Mouse (Mus musculus) spleen, postnatal 4 days (tissue): ENCODE data around the gene Gpr82.
A peak's percentile ranks its signal among the peaks of the same experiment; 100 is the strongest.

Experiments
- DNase-seq, 2 experiments: peaks; one replicate each; pipeline ENCODE4 v3.0.0; 2022; ENCODE audit warnings: low spot score in 2 of 2

Gene Gpr82

GRCm38 (mm10) chrX:13661063-13661462 lies at the start of gene Gpr82:
Gene Gpr82, plus strand, starts transcription at chrX:13661363.
- DNase-seq: no peak

DNA sequence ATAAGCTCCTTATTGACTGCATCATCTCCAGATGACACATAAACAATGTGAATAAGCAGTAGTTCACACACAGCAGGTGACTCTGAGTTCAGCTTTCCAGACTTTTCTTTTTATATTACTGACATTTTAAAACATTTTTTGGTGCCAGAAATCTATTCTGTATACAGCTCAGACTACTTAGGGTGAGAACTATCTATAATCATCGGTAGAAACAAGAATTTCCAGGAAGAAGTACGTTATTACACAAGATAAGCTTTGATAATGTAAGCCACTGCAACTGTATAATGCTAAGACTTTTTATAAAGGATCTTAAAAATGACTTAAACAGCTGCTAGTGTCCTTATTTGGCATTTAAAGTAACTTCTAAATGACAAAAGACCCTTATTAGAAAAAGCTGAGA lies 49.0 kb upstream of the Gpr82 start:
- no peak for DNase-seq

- no peak for DNase-seq
Measured at GRCm38 (mm10) chrX:13616726-13617125, 44.4 kb upstream of the Gpr82 start.

DNA sequence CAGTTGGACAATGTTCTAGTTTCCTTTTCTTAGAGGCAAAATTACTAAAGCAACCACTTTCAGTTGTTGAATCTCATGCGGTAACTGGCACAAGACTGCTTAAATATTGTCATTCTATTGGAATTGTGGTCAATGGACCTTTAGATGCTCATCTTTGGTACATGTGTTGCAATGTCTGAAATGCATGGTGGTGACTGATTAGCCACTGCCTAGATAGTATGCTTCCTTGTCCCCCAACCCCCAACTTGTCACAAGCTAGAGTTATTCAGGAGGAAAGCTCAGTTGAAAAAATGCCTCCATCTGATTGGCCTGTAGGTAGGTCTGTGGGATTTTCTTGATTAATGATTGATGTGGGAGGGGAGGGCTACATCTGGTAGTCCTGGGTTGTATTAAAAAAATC lies 43.9 kb upstream of the Gpr82 start:
- DNase-seq: no peak

DNA sequence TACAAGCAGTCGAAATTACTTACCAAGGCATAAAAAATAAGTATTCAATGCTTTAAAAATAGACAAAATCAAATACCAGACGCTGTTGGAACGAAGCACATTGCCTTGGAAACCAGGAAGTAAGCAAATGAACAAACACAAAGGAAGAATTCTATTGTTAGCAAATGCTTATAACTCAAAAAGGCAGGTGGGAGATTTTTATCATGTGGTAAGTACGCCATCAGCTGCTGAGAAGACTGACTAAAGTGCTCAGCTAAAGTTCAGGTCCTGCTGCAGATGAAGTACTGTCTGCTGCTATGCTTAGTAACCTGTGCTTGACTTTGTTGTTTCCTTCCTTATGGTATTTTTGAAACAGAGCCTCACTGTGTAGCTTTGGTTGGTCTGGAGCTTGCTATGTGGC lies 42.7 kb upstream of the Gpr82 start:
- no peak for DNase-seq

GRCm38 (mm10) chrX:13621473-13621872 lies 39.7 kb upstream of the Gpr82 start:
- no peak for DNase-seq

GRCm38 (mm10) chrX:13622654-13623053 lies 38.5 kb upstream of the Gpr82 start:
- DNase-seq: no peak

DNA sequence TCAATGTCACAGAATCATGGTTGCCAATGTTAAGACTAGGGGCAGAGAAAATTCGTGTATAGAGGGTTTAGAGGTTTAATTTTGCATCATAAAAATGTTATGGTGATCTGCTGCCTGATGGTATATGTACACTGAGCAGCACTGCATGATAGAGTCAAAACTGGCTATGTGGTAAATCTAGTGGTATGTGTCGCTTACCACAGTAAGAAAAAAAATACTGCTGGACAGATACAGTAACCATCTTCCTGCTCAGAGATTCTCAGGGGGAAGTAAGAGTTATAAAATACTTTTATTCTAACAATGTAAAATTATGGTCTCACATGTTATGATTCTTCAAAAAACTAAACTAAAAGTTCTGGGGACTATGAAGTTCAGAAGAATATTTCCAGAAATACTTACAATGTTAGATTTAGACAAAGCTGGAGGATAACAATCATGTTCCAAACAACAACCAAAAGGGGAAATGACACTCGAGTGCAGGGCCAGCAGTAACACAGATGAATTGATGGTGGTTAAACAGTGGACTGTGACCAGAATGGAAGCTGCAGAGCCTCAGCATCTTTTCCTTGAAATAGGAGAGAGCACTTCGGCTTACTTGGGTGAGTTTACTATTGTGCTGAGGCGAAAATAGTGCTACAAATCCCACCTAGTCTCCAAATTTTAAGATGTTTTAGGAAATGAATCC lies 29.4 kb upstream of the Gpr82 start, which contains the start of gene Gpr34:
Gpr34 (plus strand) TSS at position 491 of the 685 bp plus-strand sequence.
- DNase-seq: no peak

GRCm38 (mm10) chrX:13636398-13636797 lies 24.8 kb upstream of the Gpr82 start:
- no peak for DNase-seq

DNA sequence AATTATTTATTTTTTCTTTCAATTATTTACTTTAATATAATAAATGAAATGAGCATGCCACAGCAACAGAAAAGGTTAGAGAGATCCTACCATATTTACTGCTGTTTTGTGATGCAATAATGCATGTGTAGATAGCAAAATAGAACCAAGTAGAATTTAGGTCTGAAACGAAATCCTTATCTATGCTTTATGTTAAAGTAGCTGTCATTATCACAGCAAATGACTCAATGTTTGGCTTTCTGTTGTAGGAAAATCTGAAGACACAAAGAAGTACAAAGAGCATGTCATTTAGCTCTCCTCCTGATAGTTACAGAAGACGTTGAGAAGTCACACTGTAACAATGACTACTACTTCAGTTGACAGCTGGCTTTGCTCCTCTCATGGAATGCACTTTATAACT lies 22.3 kb upstream of the Gpr82 start:
- DNase-seq: no peak

GRCm38 (mm10) chrX:13651889-13652288 lies 9.3 kb upstream of the Gpr82 start:
- no peak for DNase-seq

GRCm38 (mm10) chrX:13652291-13652690 lies 8.9 kb upstream of the Gpr82 start:
- DNase-seq: no peak

DNA sequence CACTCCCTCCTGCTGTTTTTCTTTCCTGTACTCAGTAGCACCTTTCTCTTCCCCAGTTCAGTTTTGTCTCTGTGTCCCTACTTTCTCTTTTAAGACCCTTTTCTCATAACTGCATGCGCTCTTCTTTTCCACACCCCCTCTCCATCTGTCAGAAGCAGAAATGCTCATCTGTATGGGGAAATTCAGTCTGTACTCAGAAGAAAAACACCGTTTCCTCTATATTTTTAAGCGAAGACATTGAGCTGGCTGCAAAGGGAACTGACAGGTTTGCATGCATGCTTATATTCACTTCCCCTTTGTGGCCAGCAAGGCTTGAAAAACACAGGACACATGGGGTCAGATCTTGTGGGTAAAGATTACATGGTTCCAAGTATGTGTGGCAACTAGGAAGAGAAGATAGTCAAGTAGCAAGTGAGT lies 6.2 kb upstream of the Gpr82 start:
- DNase-seq: peak in 1 of 2 experiments; percentile 13

- no peak for DNase-seq
Measured at GRCm38 (mm10) chrX:13655906-13656305, 5.3 kb upstream of the Gpr82 start.

DNA sequence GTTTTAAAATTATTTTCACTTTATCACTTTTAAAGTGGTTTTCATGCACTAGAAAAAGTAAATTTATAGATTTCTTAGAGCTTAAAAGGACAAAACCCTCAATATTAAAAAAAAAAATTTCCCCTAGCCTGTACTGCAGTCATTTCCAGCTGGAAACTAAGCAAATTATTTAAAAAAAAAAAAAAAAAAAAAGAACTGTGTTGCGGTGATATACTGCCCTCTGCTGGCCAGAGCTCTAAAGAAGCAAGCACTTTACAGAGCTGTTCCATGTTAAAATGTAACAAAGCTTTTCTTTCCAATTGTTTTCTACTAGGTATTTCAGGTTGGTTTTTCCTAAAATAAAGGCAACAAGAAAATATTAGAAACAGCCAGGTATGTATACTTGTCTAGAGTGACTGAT lies 4.4 kb upstream of the Gpr82 start:
- peak; percentile 52 to 80 for DNase-seq

GRCm38 (mm10) chrX:13658616-13659140 lies 2.5 kb upstream of the Gpr82 start:
- no peak for DNase-seq

GRCm38 (mm10) chrX:13659201-13659890 lies 1.8 kb upstream of the Gpr82 start:
- DNase-seq: no peak

DNA sequence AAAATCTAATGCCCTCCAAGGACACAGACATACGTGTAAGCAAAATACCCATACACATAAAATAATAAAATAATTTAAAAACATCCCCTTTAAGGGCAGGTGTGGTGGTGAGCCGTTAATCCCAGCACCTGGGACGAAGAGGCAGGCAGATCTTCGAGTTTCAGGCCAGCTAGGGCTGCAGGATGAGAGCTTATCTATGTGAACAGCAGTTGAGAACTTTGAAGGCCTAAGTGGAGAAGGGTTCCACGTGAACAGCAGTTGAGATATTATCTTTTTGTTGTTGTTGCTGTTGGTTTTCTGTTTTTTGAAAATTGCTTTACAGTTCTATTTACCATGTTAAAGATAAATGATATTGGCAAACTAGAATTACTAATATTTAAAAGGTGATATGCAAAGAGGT lies 7.7 kb downstream of the Gpr82 start:
- no peak for DNase-seq

DNA sequence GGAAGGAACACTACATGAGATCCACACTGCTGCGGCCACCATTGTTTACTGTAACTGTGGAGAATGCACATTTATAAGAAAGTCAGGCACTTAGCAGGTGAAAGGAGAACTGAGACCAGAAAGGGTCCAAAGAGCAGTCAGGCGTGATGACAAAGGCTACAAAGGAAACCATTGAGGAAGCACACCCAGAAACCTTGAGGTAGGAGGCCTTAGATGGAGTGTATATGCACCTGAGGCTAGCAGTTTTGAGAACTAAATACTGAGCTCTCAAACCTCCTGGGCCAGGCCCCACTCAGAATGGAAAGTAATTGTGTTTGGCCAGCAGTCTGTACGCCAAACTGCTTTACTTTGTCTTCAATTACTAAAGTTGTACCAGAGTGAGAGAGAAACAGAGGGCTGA lies 9.2 kb downstream of the Gpr82 start:
- no peak for DNase-seq

GRCm38 (mm10) chrX:13673001-13673400 lies 11.8 kb downstream of the Gpr82 start:
- no peak for DNase-seq

GRCm38 (mm10) chrX:13681748-13682147 lies 20.6 kb downstream of the Gpr82 start:
- no peak for DNase-seq

DNA sequence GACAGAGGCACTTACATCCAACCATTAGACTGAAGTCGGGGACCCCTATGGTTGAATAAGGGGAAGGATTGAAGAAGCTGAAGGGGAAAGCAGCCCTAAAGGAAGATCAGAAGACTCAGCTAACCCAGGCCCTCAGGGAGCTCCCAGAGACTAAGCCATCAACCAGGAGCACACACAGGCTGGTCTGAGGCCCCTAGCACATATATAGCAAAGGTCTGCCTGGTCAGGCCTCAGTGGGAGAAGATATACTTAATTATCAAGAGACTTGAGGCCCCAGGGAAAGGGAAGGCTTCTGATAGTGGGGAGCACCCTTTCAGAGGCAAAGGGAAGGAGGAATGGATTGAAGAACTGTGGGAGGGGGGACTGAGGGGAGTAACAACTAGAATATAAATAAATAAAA lies 25.4 kb downstream of the Gpr82 start:
- DNase-seq: no peak

DNA sequence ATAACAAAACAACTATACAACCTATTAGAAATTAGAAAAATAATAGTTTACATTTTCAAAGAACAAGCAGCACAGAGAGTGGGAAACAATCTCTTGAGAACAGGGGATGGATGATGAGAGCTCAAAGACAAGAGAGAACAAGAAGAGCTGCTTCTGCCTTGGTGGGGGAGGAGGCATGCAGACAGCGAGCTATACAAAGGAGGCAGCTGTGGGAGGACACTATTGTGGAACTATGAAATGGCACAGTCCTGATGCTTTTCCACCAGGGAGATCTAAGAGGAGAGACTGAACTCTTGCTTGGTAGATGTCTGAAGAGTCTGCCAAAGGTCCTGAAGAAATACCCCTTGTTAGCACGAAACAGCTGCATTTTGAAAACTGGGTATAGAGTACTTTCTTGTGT lies 27.2 kb downstream of the Gpr82 start:
- no peak for DNase-seq
